Mouse (Mus musculus) megakaryocyte, embryonic 14.5 days (primary cell): ENCODE data around the gene Avil. TPM values are rescaled to one million over a fixed set of nuclear protein-coding genes. Genes with fewer than 3 reads are reported as not detected.

Source experiments
- H3K27me3 ChIP-seq: replicated peaks from 2 replicates; pipeline ENCODE3; 2012; ENCODE audit warnings: inconsistent platforms
- H3K36me3 ChIP-seq: replicated peaks from 2 replicates; pipeline ENCODE3; 2012; ENCODE audit warnings: low read length, inconsistent platforms, mixed read lengths
- H3K4me1 ChIP-seq: 2 replicates; pipeline ENCODE4 v1.6.1; 2012; ENCODE audit warnings: inconsistent platforms
- H3K4me3 ChIP-seq: replicated peaks from 2 replicates; pipeline ENCODE3; 2012; ENCODE audit warnings: moderate library complexity, mild to moderate bottlenecking, inconsistent platforms
- H3K9me3 ChIP-seq: 2 replicates; pipeline ENCODE4 v1.6.1; 2012; ENCODE audit warnings: inconsistent platforms
- FLI1 ChIP-seq: IDR thresholded peaks from 2 replicates; pipeline ENCODE4 v1.6.1; 2012; ENCODE audit warnings: low read length, inconsistent platforms, mixed read lengths
- GATA1 ChIP-seq: IDR thresholded peaks from 3 replicates; pipeline ENCODE4 v1.6.1; 2012; ENCODE audit warnings: mixed read lengths, low read length, inconsistent platforms, borderline replicate concordance
- polyA plus RNA-seq: library from polyadenylated mRNA; stranded (reverse); fragments of >175 nt; gene quantifications from 2 replicates; pipeline ENCODE4 v1.2.3, GENCODE M21; 2012; ENCODE audit warnings: low replicate concordance; ENCODE audit not compliant: insufficient read depth

Gene Avil
- polyA plus RNA-seq, 1 experiment, result 0.70 TPM

- Histone ChIP-seq H3K36me3 (peaks cover 81% of the 10 kb centered on the region), H3K27me3 (no peaks in the 10 kb centered on the region), H3K4me3 (peak overlapping the region; percentile 21), H3K9me3 (no peaks in the 10 kb centered on the region), H3K4me1 (peaks cover 85% of the 10 kb centered on the region)
- TF ChIP-seq FLI1, result no peak
- no peak for TF ChIP-seq GATA1
Observed at GRCm38 (mm10) chr10:126990313-126991056, 10.0 kb upstream of the Avil start.

GRCm38 (mm10) chr10:126991676-126992075 is 8.8 kb upstream of the Avil start:
- H3K36me3 ChIP-seq, result peaks cover 77% of the 10 kb centered on the region
- no peaks in the 10 kb centered on the region for H3K9me3 ChIP-seq
- H3K4me3 ChIP-seq, result no peak overlapping the region
- H3K4me1 ChIP-seq, result peaks cover 75% of the 10 kb centered on the region
- no peaks in the 10 kb centered on the region for H3K27me3 ChIP-seq
- TF ChIP-seq GATA1 (no peak), FLI1 (no peak)

- Histone ChIP-seq H3K27me3 (no peaks in the 10 kb centered on the region), H3K4me3 (peak overlapping the region; percentile 38), H3K4me1 (peaks cover 59% of the 10 kb centered on the region), H3K9me3 (no peaks in the 10 kb centered on the region), H3K36me3 (peaks cover 77% of the 10 kb centered on the region)
- TF ChIP-seq FLI1, result no peak
- no peak for TF ChIP-seq GATA1
Observed at GRCm38 (mm10) chr10:126993621-126994020, 6.9 kb upstream of the Avil start.

- no peaks in the 10 kb centered on the region for H3K27me3 ChIP-seq
- peaks cover 75% of the 10 kb centered on the region for H3K36me3 ChIP-seq
- H3K4me1 ChIP-seq, result peaks cover 57% of the 10 kb centered on the region
- H3K9me3 ChIP-seq, result no peaks in the 10 kb centered on the region
- H3K4me3 ChIP-seq, result no peak overlapping the region
- TF ChIP-seq FLI1 (no peak), GATA1 (no peak)
Observed at GRCm38 (mm10) chr10:126997340-126998113, 3.0 kb upstream of the Avil start.

- Histone ChIP-seq H3K27me3 (peaks cover 19% of the 10 kb centered on the region), H3K36me3 (peaks cover 38% of the 10 kb centered on the region), H3K9me3 (no peaks in the 10 kb centered on the region), H3K4me3 (no peak overlapping the region), H3K4me1 (peaks cover 59% of the 10 kb centered on the region)
- TF ChIP-seq GATA1, result no peak
- TF ChIP-seq FLI1, result no peak
Observed at GRCm38 (mm10) chr10:127001297-127001696, 788 bp downstream of the Avil start.

GRCm38 (mm10) chr10:127002056-127002455 is 1.5 kb downstream of the Avil start:
- H3K36me3 ChIP-seq, result peaks cover 38% of the 10 kb centered on the region
- peaks cover 59% of the 10 kb centered on the region for H3K4me1 ChIP-seq
- H3K4me3 ChIP-seq, result no peak overlapping the region
- peaks cover 25% of the 10 kb centered on the region for H3K27me3 ChIP-seq
- TF ChIP-seq GATA1, result no peak
- no peak for TF ChIP-seq FLI1
- no peaks in the 10 kb centered on the region for H3K9me3 ChIP-seq

GRCm38 (mm10) chr10:127002765-127003164 is 2.3 kb downstream of the Avil start:
- TF ChIP-seq GATA1, result no peak
- no peak for TF ChIP-seq FLI1
- Histone ChIP-seq H3K4me1 (peaks cover 59% of the 10 kb centered on the region), H3K4me3 (peak overlapping the region; percentile 67)

GRCm38 (mm10) chr10:127003334-127003733 is 2.8 kb downstream of the Avil start:
- no peaks in the 10 kb centered on the region for H3K9me3 ChIP-seq
- peaks cover 58% of the 10 kb centered on the region for H3K4me1 ChIP-seq
- no peak overlapping the region for H3K4me3 ChIP-seq
- peaks cover 25% of the 10 kb centered on the region for H3K36me3 ChIP-seq
- TF ChIP-seq GATA1 (no peak), FLI1 (no peak)
- peaks cover 36% of the 10 kb centered on the region for H3K27me3 ChIP-seq

More at GRCm38 (mm10) chr10:127002765-127003164, 2.3 kb downstream of the Avil start:
- Histone ChIP-seq H3K27me3 (peaks cover 31% of the 10 kb centered on the region), H3K36me3 (peaks cover 30% of the 10 kb centered on the region), H3K9me3 (no peaks in the 10 kb centered on the region)

GRCm38 (mm10) chr10:127003806-127004205 is 3.3 kb downstream of the Avil start:
- Histone ChIP-seq H3K4me3 (no peak overlapping the region), H3K4me1 (peaks cover 53% of the 10 kb centered on the region), H3K9me3 (no peaks in the 10 kb centered on the region), H3K27me3 (peaks cover 40% of the 10 kb centered on the region), H3K36me3 (peaks cover 20% of the 10 kb centered on the region)
- TF ChIP-seq FLI1 (no peak), GATA1 (no peak)

GRCm38 (mm10) chr10:127016488-127016887 is 16.0 kb downstream of the Avil start:
- Histone ChIP-seq H3K9me3 (no peaks in the 10 kb centered on the region), H3K4me3 (no peak overlapping the region), H3K27me3 (peaks cover 23% of the 10 kb centered on the region), H3K36me3 (peaks cover 13% of the 10 kb centered on the region), H3K4me1 (peaks cover 5% of the 10 kb centered on the region; the same call in 1 of the 2 replicates)
- TF ChIP-seq FLI1 (no peak), GATA1 (no peak)
